Comparison of ENCODE assay signal across 8 mouse cellular contexts in genomic region chr2:33077252-33077651, GRCm38 (mm10). TPM values are rescaled to one million over a fixed set of nuclear protein-coding genes. Genes with fewer than 3 reads are reported as not detected.
A peak's percentile ranks its signal among the peaks of the same experiment; 100 is the strongest.
DNase-seq lines count a peak whose midpoint lies in the region; ATAC-seq and TF ChIP-seq lines count a peak whose summit lies in the region.
"Had no signal": no experiment of that assay in that cellular context is flagged by ENCODE, and none has a peak within 500 bp of the region (broad histone marks: within the 10 kb centered on the region; RNA-seq: fewer than 3 reads in every experiment).

No protein-coding gene starts in this region.

- no peak for TF ChIP-seq EP300 in liver, postnatal 0 days (IDR thresholded peaks at IDR 0.05; ENCODE audit: low read depth)

- H3K27me3 ChIP-seq in G1E (ENCODE audit: insufficient read depth, low read length) = peaks cover 13% of the 10 kb centered on the region
- H3K27me3 ChIP-seq in liver, postnatal 0 days (ENCODE audit: insufficient read depth, low read length) = no peaks in the 10 kb centered on the region
- H3K27me3 ChIP-seq: neural tube, embryonic 13.5 days had no signal

- DNase-seq in layer of hippocampus, postnatal 10 days (ENCODE audit: low spot score in 2 of 2) = peak; percentile 36 to 53
- no peak for DNase-seq in layer of hippocampus, postnatal 14 days (ENCODE audit: low spot score in 2 of 2)
- no peak for DNase-seq in G1E (ENCODE audit: low spot score)
- DNase-seq in brain, embryonic 14.5 days (ENCODE audit: low read depth) = no peak
- peak; percentile 30 for DNase-seq in liver, postnatal 0 days
- no peak for DNase-seq in urinary bladder, postnatal 25 days (ENCODE audit: low spot score)

- no peak overlapping the region for H3K4me3 ChIP-seq in G1E (ENCODE audit: low read depth, low read length)
- no peak overlapping the region for H3K4me3 ChIP-seq in liver, postnatal 0 days (ENCODE audit: low read depth, low read length)
- H3K4me3 ChIP-seq: neural tube, embryonic 13.5 days had no signal

- no peak for ATAC-seq in G1E (ENCODE audit: extremely low read depth, insufficient number of reproducible peaks, low FRiP score, poor library complexity, severe bottlenecking)
- ATAC-seq in liver, postnatal 0 days = no peak
- ATAC-seq in activated CD4-positive, CD25-positive, alpha-beta regulatory T cell, adult 4 months = no peak

- TF ChIP-seq CTCF in G1E (IDR thresholded peaks at IDR 0.05; ENCODE audit: low read depth, low read length) = peak; percentile 45; the same call in 1 of the 2 replicates
- TF ChIP-seq CTCF in brain, embryonic 14.5 days (IDR thresholded peaks at IDR 0.05; ENCODE audit: borderline replicate concordance, extremely low read depth, insufficient read depth, insufficient read length) = 0 out of 2 replicates have a peak, but pooled peaks have one; percentile 38
- TF ChIP-seq CTCF in liver, postnatal 0 days (IDR thresholded peaks at IDR 0.05; ENCODE audit: low read depth) = peak; percentile 58

- H3K9ac ChIP-seq in liver, postnatal 0 days (replicated peaks) = no peak overlapping the region
- H3K9ac ChIP-seq: neural tube, embryonic 13.5 days had no signal

- H3K4me1 ChIP-seq in G1E (ENCODE audit: insufficient read depth, low read depth, low read length) = no peaks in the 10 kb centered on the region
- H3K4me1 ChIP-seq in liver, postnatal 0 days (ENCODE audit: insufficient read depth) = peaks cover 3% of the 10 kb centered on the region; the same call in 1 of the 2 replicates

- H3K36me3 ChIP-seq in G1E (replicated peaks) = no peaks in the 10 kb centered on the region
- no peaks in the 10 kb centered on the region for H3K36me3 ChIP-seq in liver, postnatal 0 days (replicated peaks; ENCODE audit: insufficient read depth, low read length)
- H3K36me3 ChIP-seq: neural tube, embryonic 13.5 days had no signal

- no peak overlapping the region for H3K27ac ChIP-seq in liver, postnatal 0 days (ENCODE audit: low read depth)
- H3K27ac ChIP-seq: neural tube, embryonic 13.5 days had no signal

- no peak overlapping the region for H3K4me2 ChIP-seq in liver, postnatal 0 days (ENCODE audit: low read depth, low read length)
- H3K4me2 ChIP-seq: neural tube, embryonic 13.5 days had no signal

- no peaks in the 10 kb centered on the region for H3K9me3 ChIP-seq in G1E (replicated peaks)
- H3K9me3 ChIP-seq in liver, postnatal 0 days (ENCODE audit: low read length) = no peaks in the 10 kb centered on the region
- H3K9me3 ChIP-seq: neural tube, embryonic 13.5 days had no signal

- WGBS in liver, postnatal 0 days (ENCODE audit: insufficient replicate concordance) = 29% methylated on average over 3 of the region's 3 CpGs

- TF ChIP-seq POLR2A in brain, embryonic 14.5 days (IDR thresholded peaks at IDR 0.05; ENCODE audit: borderline replicate concordance, extremely low read depth, insufficient read depth, insufficient read length, poor library complexity, severe bottlenecking) = no peak

RNA-seq across cellular contexts. Expression of gene Garnl3, which starts 54.2 kb away (rescaled TPM):
- total RNA-seq in layer of hippocampus, postnatal 10 days (2021) = 10 to 100 TPM; 75.2 to 91.7 TPM
- 10 to 100 TPM; 46.0 to 65.4 TPM for total RNA-seq in layer of hippocampus, postnatal 14 days (2021)
- total RNA-seq in G1E (2014; fragmentation: Nextera tagmentation) = 2.6 TPM in 1 of 2 replicates, not detected in the other
- 0.12 and 0.55 TPM in 2 replicates for total RNA-seq in G1E (2017)
- polyA plus RNA-seq in G1E (2012) = 0.06 TPM in 1 of 2 replicates, not detected in the other
- polyA plus RNA-seq in brain, embryonic 14.5 days (2012; rRNA removed) = 27.7 and 42.1 TPM in 2 replicates
- 0.40 and 0.50 TPM in 2 replicates for polyA plus RNA-seq in liver, postnatal 0 days (2015; fragmentation: Nextera tagmentation; extraction: Ambion mirVana)
- polyA plus RNA-seq in activated CD4-positive, CD25-positive, alpha-beta regulatory T cell, adult 4 months (2017; shearing (Covaris generic)) = under 1 TPM in 1 of 2 experiments, not detected in 1; 0.22 TPM

Comparison
In these comparisons a context has a peak if more than half of its experiments do, and no peak if none do; other contexts are left out.
1. DNase-seq: peak in layer of hippocampus, postnatal 10 days (2 of 2) and liver, postnatal 0 days (single experiment); none in layer of hippocampus, postnatal 14 days (0 of 2), G1E (single experiment), brain, embryonic 14.5 days (single experiment) and urinary bladder, postnatal 25 days (single experiment).
2. RNA of gene Garnl3, which starts 54.2 kb away (polyA plus RNA-seq): 27.7 to 42.1 TPM in brain, embryonic 14.5 days; 0.40 to 0.50 TPM in liver, postnatal 0 days, 0.22 TPM in activated CD4-positive, CD25-positive, alpha-beta regulatory T cell, adult 4 months and 0.06 TPM in G1E; every median in the first group is over 10 times any median in the second.
3. Peak in every context shown above with its lines, with median percentiles within 50 percentile points of each other: CTCF ChIP-seq.